Mouse (Mus musculus) stomach, embryonic 14.5 days (tissue): ENCODE measurements at regions not wholly inside any gene's neighbourhood (a gene's known extent, or its start where the extent isn't known, plus 50 kb on each side); places are given as distances from the start of the nearest gene placed in this dataset.

Experiments
- ATAC-seq: fragments of 200-750 bp; cut with Nextera tagmentation; 2 replicates; pipeline ENCODE4 v1.8.0; 2017; ENCODE audit warnings: low read depth, moderate TSS enrichment; ENCODE audit not compliant: insufficient number of reproducible peaks, insufficient read depth, low FRiP score
- H3K27ac ChIP-seq: fragments of 300-500 bp; sonication (generic); 2 replicates; pipeline ENCODE4 v1.5.1; 2014; ENCODE audit warnings: mild to moderate bottlenecking, low read length, moderate library complexity, mixed read lengths
- H3K27me3 ChIP-seq: fragments of 300-500 bp; sonication (generic); 2 replicates; pipeline ENCODE4 v1.6.1; 2014; ENCODE audit warnings: low read length, control low read depth, mixed read lengths; ENCODE audit not compliant: control insufficient read depth, insufficient read depth
- H3K36me3 ChIP-seq: fragments of 300-500 bp; sonication (generic); 2 replicates; pipeline ENCODE4 v1.6.1; 2014; ENCODE audit warnings: mild to moderate bottlenecking, control low read depth, low read length, moderate library complexity, mixed read lengths; ENCODE audit not compliant: control insufficient read depth, insufficient read depth
- H3K4me1 ChIP-seq: fragments of 300-500 bp; sonication (generic); 2 replicates; pipeline ENCODE4 v1.6.1; 2014; ENCODE audit warnings: low read length, control low read depth, mixed read lengths; ENCODE audit not compliant: control insufficient read depth, insufficient read depth
- H3K4me2 ChIP-seq: fragments of 300-500 bp; sonication (generic); replicated peaks from 2 replicates; pipeline ENCODE4 v1.6.1; 2014; ENCODE audit warnings: low read depth, low read length, control low read depth
- H3K4me3 ChIP-seq: fragments of 300-500 bp; sonication (generic); 2 replicates; pipeline ENCODE4 v1.5.1; 2014; ENCODE audit warnings: low read depth, low read length, control low read depth
- H3K9ac ChIP-seq: fragments of 300-500 bp; sonication (generic); replicated peaks from 2 replicates; pipeline ENCODE4 v1.6.1; 2014; ENCODE audit warnings: low read depth, mild to moderate bottlenecking, control low read depth, low read length, moderate library complexity, mixed read lengths
- H3K9me3 ChIP-seq: fragments of 300-500 bp; sonication (generic); 2 replicates; pipeline ENCODE4 v1.6.1; 2016; ENCODE audit warnings: low read depth, low read length, control low read depth; ENCODE audit not compliant: control insufficient read depth
- WGBS: fragments of 180-500 bp; shearing (Covaris S2); extraction: QIAGEN DNeasy Blood & Tissue Kit; methylation state at CpG from one replicate; pipeline ENCODE4 v1.1.7; 2014; 5-methylcytosine and 5-hydroxymethylcytosine counted together

GRCm38 (mm10) chr8:7108849-7109248 lies 1552.2 kb downstream of the Efnb2 start:
- no peak for ATAC-seq
- H3K36me3 ChIP-seq: no peaks in the 10 kb centered on the region
- no peak overlapping the region for H3K9ac ChIP-seq
- no peaks in the 10 kb centered on the region for H3K27me3 ChIP-seq
- no peak overlapping the region for H3K27ac ChIP-seq
- no peaks in the 10 kb centered on the region for H3K9me3 ChIP-seq
- H3K4me3 ChIP-seq: no peak overlapping the region
- no peak overlapping the region for H3K4me2 ChIP-seq
- no peaks in the 10 kb centered on the region for H3K4me1 ChIP-seq

GRCm38 (mm10) chr8:7097577-7097976 lies 1563.5 kb downstream of the Efnb2 start:
- 57% methylated on average over 2 of the region's 2 CpGs for WGBS
- Histone ChIP-seq H3K4me2 (no peak overlapping the region), H3K27me3 (no peaks in the 10 kb centered on the region), H3K9me3 (no peaks in the 10 kb centered on the region), H3K4me1 (no peaks in the 10 kb centered on the region), H3K4me3 (no peak overlapping the region), H3K9ac (no peak overlapping the region), H3K27ac (no peak overlapping the region), H3K36me3 (no peaks in the 10 kb centered on the region)
- ATAC-seq: no peak

GRCm38 (mm10) chr8:7092831-7093230 lies 1568.2 kb downstream of the Efnb2 start:
- ATAC-seq: no peak
- WGBS: 55% methylated on average over 2 of the region's 2 CpGs
- Histone ChIP-seq H3K4me3 (no peak overlapping the region), H3K9ac (no peak overlapping the region), H3K27me3 (no peaks in the 10 kb centered on the region), H3K36me3 (no peaks in the 10 kb centered on the region), H3K9me3 (no peaks in the 10 kb centered on the region), H3K27ac (no peak overlapping the region), H3K4me2 (no peak overlapping the region), H3K4me1 (no peaks in the 10 kb centered on the region)

GRCm38 (mm10) chr8:7088123-7088522 lies 1572.9 kb downstream of the Efnb2 start:
- no peak for ATAC-seq
- WGBS: 48% methylated on average over 2 of the region's 2 CpGs
- H3K4me3 ChIP-seq: no peak overlapping the region
- H3K9me3 ChIP-seq: no peaks in the 10 kb centered on the region
- H3K4me1 ChIP-seq: no peaks in the 10 kb centered on the region
- no peak overlapping the region for H3K4me2 ChIP-seq
- no peaks in the 10 kb centered on the region for H3K36me3 ChIP-seq
- H3K9ac ChIP-seq: no peak overlapping the region
- H3K27ac ChIP-seq: no peak overlapping the region
- no peaks in the 10 kb centered on the region for H3K27me3 ChIP-seq

- WGBS: 47% methylated on average over 4 of the region's 4 CpGs
- no peaks in the 10 kb centered on the region for H3K27me3 ChIP-seq
- H3K4me2 ChIP-seq: no peak overlapping the region
- H3K9me3 ChIP-seq: no peaks in the 10 kb centered on the region
- H3K9ac ChIP-seq: no peak overlapping the region
- ATAC-seq: peak; percentile 75; the same call in 1 of the 2 replicates
- H3K36me3 ChIP-seq: no peaks in the 10 kb centered on the region
- no peaks in the 10 kb centered on the region for H3K4me1 ChIP-seq
- H3K27ac ChIP-seq: no peak overlapping the region
- H3K4me3 ChIP-seq: no peak overlapping the region
Observed at GRCm38 (mm10) chr8:7060255-7060656, 1600.8 kb downstream of the Efnb2 start.

- H3K36me3 ChIP-seq: no peaks in the 10 kb centered on the region
- no peak overlapping the region for H3K27ac ChIP-seq
- no peak overlapping the region for H3K4me2 ChIP-seq
- WGBS: 61% methylated on average over 3 of the region's 3 CpGs
- H3K27me3 ChIP-seq: no peaks in the 10 kb centered on the region
- H3K9me3 ChIP-seq: no peaks in the 10 kb centered on the region
- no peak overlapping the region for H3K4me3 ChIP-seq
- H3K4me1 ChIP-seq: no peaks in the 10 kb centered on the region; the same call in 1 of the 2 replicates
- no peak for ATAC-seq
- no peak overlapping the region for H3K9ac ChIP-seq
Observed at GRCm38 (mm10) chr8:7026247-7026844, 1634.7 kb downstream of the Efnb2 start.

GRCm38 (mm10) chr8:7024336-7024735 lies 1636.7 kb downstream of the Efnb2 start:
- no peak overlapping the region for H3K4me3 ChIP-seq
- no peaks in the 10 kb centered on the region for H3K9me3 ChIP-seq
- H3K4me2 ChIP-seq: no peak overlapping the region
- no peaks in the 10 kb centered on the region for H3K27me3 ChIP-seq
- H3K36me3 ChIP-seq: no peaks in the 10 kb centered on the region
- ATAC-seq: no peak
- H3K4me1 ChIP-seq: no peaks in the 10 kb centered on the region; the same call in 1 of the 2 replicates
- 86% methylated on average over 3 of the region's 3 CpGs for WGBS
- H3K9ac ChIP-seq: no peak overlapping the region
- no peak overlapping the region for H3K27ac ChIP-seq

- ATAC-seq: no peak
- no peaks in the 10 kb centered on the region for H3K27me3 ChIP-seq
- no peaks in the 10 kb centered on the region for H3K9me3 ChIP-seq
- H3K9ac ChIP-seq: no peak overlapping the region
- 61% methylated on average over 5 of the region's 5 CpGs for WGBS
- no peaks in the 10 kb centered on the region for H3K4me1 ChIP-seq
- H3K4me3 ChIP-seq: no peak overlapping the region
- H3K36me3 ChIP-seq: no peaks in the 10 kb centered on the region
- H3K27ac ChIP-seq: no peak overlapping the region
- no peak overlapping the region for H3K4me2 ChIP-seq
Observed at GRCm38 (mm10) chr8:7011881-7012280, 1649.2 kb downstream of the Efnb2 start.

GRCm38 (mm10) chr8:6991516-6991915 lies 1669.5 kb downstream of the Efnb2 start:
- Histone ChIP-seq H3K9ac (no peak overlapping the region), H3K4me1 (no peaks in the 10 kb centered on the region), H3K4me3 (no peak overlapping the region), H3K4me2 (no peak overlapping the region), H3K27me3 (no peaks in the 10 kb centered on the region), H3K36me3 (no peaks in the 10 kb centered on the region), H3K27ac (no peak overlapping the region), H3K9me3 (no peaks in the 10 kb centered on the region)
- ATAC-seq: no peak
- WGBS: 89% methylated on average over 2 of the region's 2 CpGs
